Mouse (Mus musculus) midbrain, embryonic 14.5 days (tissue): Measurements from ENCODE around the gene Rhot2. TPM values are rescaled to one million over a fixed set of nuclear protein-coding genes. Genes with fewer than 3 reads are reported as not detected.

Source experiments
- ATAC-seq: fragments of 200-750 bp; cut with Nextera tagmentation; 2 replicates; pipeline ENCODE4 v1.8.0; 2017; ENCODE audit warnings: moderate number of reproducible peaks, moderate library complexity; ENCODE audit not compliant: low FRiP score, low TSS enrichment
- DNase-seq: peaks from one replicate; pipeline ENCODE4 v3.0.0-alpha.2; 2015
- H3K27ac ChIP-seq: fragments of 300-500 bp; sonication (generic); replicated peaks from 2 replicates; pipeline ENCODE4 v1.5.1; 2014; ENCODE audit warnings: mild to moderate bottlenecking, low read depth, low read length, moderate library complexity
- H3K27me3 ChIP-seq: fragments of 300-500 bp; sonication (generic); 2 replicates; pipeline ENCODE4 v1.6.1; 2014; ENCODE audit warnings: low read length, control low read depth, mixed read lengths; ENCODE audit not compliant: control insufficient read depth, insufficient read depth
- H3K36me3 ChIP-seq: fragments of 300-500 bp; sonication (generic); 2 replicates; pipeline ENCODE4 v1.6.1; 2014; ENCODE audit warnings: low read length, control low read depth; ENCODE audit not compliant: control insufficient read depth, insufficient read depth
- H3K4me1 ChIP-seq: fragments of 300-500 bp; sonication (generic); 2 replicates; pipeline ENCODE4 v1.6.1; 2014; ENCODE audit warnings: mild to moderate bottlenecking, antibody characterized with exemption, low read length, control low read depth; ENCODE audit not compliant: control insufficient read depth, insufficient read depth
- H3K4me2 ChIP-seq: fragments of 300-500 bp; sonication (generic); 2 replicates; pipeline ENCODE4 v1.6.1; 2014; ENCODE audit warnings: mild to moderate bottlenecking, low read length, moderate library complexity
- H3K4me3 ChIP-seq: fragments of 300-500 bp; sonication (generic); replicated peaks from 2 replicates; pipeline ENCODE4 v1.5.1; 2014; ENCODE audit warnings: low read depth, low read length
- H3K9ac ChIP-seq: fragments of 300-500 bp; sonication (generic); replicated peaks from 2 replicates; pipeline ENCODE4 v1.6.1; 2014; ENCODE audit warnings: mild to moderate bottlenecking, low read length, moderate library complexity
- H3K9me3 ChIP-seq: fragments of 300-500 bp; sonication (generic); 2 replicates; pipeline ENCODE4 v1.6.1; 2016; ENCODE audit warnings: low read length, control low read depth, mixed read lengths; ENCODE audit not compliant: control insufficient read depth
- WGBS: fragments of 180-500 bp; shearing (Covaris S2); extraction: QIAGEN DNeasy Blood & Tissue Kit; methylation state at CpG from one replicate; pipeline ENCODE4 v1.1.7; 2014; 5-methylcytosine and 5-hydroxymethylcytosine counted together
- polyA plus RNA-seq: library from polyadenylated mRNA; unstranded; fragments of >200 nt; fragmentation: Nextera tagmentation; extraction: Ambion mirVana; gene quantifications from 2 replicates; pipeline ENCODE4 v1.2.1, GENCODE M21; 2014

The Rhot2 gene
- polyA plus RNA-seq, 1 experiment from 2014 or later, result 9.6 TPM

DNA sequence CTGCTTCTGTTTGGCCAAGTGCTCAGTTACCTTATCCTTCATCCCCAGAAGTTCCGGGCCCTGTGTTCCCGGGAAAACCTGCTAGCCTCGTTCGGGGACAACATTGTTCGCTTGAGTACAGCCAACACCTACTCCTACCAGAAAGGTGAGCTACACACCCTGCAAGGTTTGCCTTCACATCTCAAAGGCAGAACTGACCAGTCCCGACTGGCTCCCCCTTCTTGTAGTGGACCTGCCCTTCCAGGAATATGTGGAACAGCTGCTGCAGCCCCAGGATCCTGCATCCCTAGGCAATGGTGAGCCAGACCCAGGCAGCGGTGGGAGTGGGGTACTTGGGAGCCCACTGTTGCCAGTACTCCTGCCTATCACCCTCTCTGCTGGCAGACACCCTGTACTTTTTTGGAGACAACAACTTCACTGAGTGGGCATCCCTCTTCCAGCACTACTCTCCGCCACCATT lies 15.1 kb downstream of the Rhot2 start:
- Histone ChIP-seq H3K36me3 (peaks cover 47% of the 10 kb centered on the region), H3K27me3 (no peaks in the 10 kb centered on the region), H3K4me1 (peaks cover 39% of the 10 kb centered on the region), H3K27ac (peak overlapping the region; percentile 91), H3K9ac (peak overlapping the region; percentile 78), H3K9me3 (no peaks in the 10 kb centered on the region), H3K4me3 (peak overlapping the region; percentile 70), H3K4me2 (peak overlapping the region; percentile 95)
- no peak for ATAC-seq
- WGBS, result 38% methylated on average over 8 of the region's 8 CpGs
- no peak for DNase-seq

DNA sequence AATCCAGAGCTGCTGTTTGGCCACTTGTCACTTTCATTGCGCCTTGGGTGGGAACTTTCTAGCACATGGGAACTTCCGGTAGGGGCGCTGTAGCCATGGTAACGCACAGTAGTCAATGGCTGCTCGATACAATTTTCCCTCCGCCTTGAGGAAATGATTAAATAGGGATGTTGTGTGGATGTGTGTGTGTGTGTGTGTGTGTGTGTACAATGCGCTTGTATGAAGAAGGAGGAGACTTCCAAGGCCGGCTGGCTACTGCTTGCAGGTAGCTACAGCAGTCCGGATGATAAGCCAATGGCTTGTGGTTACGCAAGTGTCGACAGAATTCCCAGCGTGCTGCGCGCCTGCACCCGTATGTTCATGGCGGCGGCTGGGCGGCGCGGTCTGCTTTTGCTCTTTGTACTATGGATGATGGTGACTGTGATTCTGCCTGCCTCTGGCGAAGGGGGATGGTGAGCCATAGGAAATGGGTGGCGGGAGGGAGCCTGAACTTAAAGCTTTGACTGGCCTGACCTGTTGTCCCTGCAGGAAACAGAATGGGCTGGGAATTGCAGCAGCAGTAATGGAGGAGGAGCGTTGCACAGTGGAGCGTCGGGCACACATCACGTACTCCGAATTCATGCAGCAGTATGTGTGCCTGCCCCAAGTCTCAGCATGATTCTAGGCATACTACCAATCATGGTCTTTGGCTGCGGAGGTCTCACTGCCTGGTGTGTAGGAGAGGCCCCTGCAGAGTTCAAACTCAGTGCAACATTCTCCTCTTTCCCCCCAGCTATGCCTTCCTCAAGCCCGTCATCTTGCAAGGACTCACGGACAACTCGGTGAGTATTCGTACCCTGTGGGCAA lies 15.7 kb downstream of the Rhot2 start, which contains the start of gene Jmjd8:
Jmjd8 (plus strand) TSS at position 156 of the 846 bp plus-strand sequence.
- peaks cover 45% of the 10 kb centered on the region for H3K36me3 ChIP-seq
- 1% methylated on average over 32 of the region's 32 CpGs for WGBS
- peak; percentile 59 for ATAC-seq

DNA sequence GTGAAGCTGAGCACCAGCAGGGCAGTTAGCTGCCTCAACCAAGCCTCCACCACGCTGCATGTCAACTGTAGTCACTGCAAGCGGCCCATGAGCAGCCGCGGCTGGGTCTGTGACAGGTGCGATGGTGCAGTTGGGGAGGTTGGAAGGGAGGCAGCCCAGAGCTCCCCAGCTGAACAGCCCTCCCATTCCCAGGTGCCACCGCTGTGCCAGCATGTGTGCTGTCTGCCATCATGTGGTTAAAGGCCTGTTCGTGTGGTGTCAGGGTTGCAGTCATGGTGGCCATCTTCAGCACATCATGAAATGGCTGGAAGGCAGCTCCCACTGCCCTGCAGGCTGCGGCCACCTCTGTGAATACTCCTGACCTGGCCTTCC lies 16.4 kb downstream of the Rhot2 start:
- Histone ChIP-seq H3K27ac (peak overlapping the region; percentile 91; the same call in 1 of the 2 replicates), H3K9me3 (no peaks in the 10 kb centered on the region), H3K4me3 (peak overlapping the region; percentile 70), H3K9ac (0 out of 2 replicates have a peak overlapping the region, but pooled peaks have one; percentile 78), H3K36me3 (peaks cover 45% of the 10 kb centered on the region), H3K4me2 (peak overlapping the region; percentile 95), H3K4me1 (peaks cover 39% of the 10 kb centered on the region), H3K27me3 (no peaks in the 10 kb centered on the region)
- 89% methylated on average over 8 of the region's 8 CpGs for WGBS
- ATAC-seq (no peak), DNase-seq (no peak)

More for the DNA sequence above, 15.7 kb downstream of the Rhot2 start, which contains the start of gene Jmjd8:
- no peaks in the 10 kb centered on the region for H3K9me3 ChIP-seq
- peak within 1 kb of the TSS; percentile 95 for H3K4me2 ChIP-seq
- peak; percentile 92 for DNase-seq
- H3K9ac ChIP-seq, result peak within 1 kb of the TSS; percentile 78
- H3K4me1 ChIP-seq, result peaks cover 39% of the 10 kb centered on the region
- H3K27ac ChIP-seq, result peak within 1 kb of the TSS; percentile 91
- peak within 1 kb of the TSS; percentile 70 for H3K4me3 ChIP-seq
- H3K27me3 ChIP-seq, result no peaks in the 10 kb centered on the region

DNA sequence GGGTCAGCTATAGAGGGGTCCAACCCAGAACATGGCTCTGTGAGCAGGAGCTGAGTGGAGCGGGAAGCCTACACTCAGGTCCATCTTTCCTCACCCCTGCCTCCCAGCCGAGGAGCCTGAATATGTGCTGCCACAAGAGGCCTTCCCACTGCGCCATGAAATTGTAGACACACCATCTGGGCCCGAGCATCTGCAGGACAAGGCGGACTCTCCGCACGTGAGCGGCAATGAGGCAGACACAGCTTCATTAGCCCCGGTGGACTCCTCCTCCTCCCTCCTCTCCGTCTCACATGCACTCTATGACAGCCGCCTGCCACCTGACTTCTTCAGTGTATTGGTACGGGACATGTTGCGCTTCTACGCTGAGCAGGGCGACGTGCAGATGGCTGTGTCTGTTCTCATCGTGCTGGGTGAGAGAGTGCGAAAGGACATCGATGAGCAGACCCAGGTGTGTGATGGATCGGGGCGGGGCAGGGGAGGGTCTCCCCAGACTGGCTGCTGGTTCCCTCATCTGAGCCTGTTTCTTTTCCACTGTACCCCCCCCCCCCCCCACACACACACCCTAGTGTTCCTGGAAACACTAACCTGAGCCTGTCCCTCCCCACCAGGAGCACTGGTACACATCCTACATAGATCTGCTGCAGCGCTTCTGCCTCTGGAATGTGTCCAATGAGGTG lies 17.0 kb downstream of the Rhot2 start:
- Histone ChIP-seq H3K4me1 (peaks cover 42% of the 10 kb centered on the region), H3K27ac (no peak overlapping the region), H3K9me3 (no peaks in the 10 kb centered on the region), H3K27me3 (no peaks in the 10 kb centered on the region), H3K36me3 (peaks cover 45% of the 10 kb centered on the region), H3K4me3 (peak overlapping the region; percentile 70; the same call in 1 of the 2 replicates), H3K4me2 (peak overlapping the region; percentile 95), H3K9ac (no peak overlapping the region)
- DNase-seq (no peak), ATAC-seq (no peak)
- 91% methylated on average over 22 of the region's 22 CpGs for WGBS

DNA sequence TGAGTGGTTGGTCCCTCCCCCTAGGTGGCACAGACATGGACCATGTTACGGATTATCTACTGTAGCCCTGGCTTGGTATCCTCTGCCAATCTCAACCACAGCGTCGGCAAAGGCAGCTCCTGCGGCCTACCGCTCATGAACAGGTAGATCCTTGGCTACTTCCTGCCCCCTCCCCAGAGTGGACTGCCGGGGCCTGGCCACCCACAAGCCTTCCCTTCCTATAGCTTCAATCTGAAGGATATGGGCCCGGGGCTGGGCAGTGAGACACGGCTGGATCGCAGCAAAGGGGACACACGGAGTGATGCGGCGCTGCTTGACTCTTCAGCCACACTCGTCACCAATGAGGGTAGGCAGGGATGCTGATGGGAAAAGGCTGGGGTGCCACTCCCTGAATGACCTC lies 17.6 kb downstream of the Rhot2 start:
- no peak for ATAC-seq
- no peaks in the 10 kb centered on the region for H3K27me3 ChIP-seq

DNA sequence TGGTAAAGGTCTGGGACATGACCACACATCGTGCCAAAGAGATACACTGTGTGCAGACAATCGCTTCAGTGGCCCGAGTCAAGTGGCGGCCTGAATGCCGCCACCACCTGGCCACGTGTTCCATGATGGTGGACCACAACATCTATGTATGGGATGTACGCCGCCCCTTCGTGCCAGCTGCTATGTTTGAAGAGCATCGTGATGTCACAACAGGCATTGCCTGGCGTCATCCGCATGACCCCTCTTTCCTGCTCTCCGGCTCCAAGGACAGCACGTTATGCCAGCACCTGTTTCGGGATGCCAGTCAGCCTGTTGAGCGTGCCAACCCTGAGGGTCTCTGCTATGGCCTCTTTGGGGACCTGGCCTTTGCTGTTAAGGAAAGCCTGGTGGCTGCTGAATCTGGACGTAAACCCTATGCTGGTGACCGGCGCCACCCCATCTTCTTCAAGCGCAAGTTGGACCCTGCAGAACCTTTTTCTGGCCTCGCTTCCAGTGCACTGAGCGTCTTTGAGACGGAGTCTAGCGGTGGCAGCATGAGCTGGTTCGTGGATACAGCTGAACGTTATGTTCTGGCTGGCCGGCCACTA lies 18.6 kb downstream of the Rhot2 start:
- Histone ChIP-seq H3K27ac (no peak overlapping the region), H3K9ac (no peak overlapping the region), H3K9me3 (no peaks in the 10 kb centered on the region), H3K4me2 (no peak overlapping the region), H3K36me3 (peaks cover 38% of the 10 kb centered on the region), H3K27me3 (no peaks in the 10 kb centered on the region), H3K4me3 (no peak overlapping the region), H3K4me1 (peaks cover 29% of the 10 kb centered on the region)
- DNase-seq, result no peak
- no peak for ATAC-seq
- WGBS, result 96% methylated on average over 27 of the region's 27 CpGs

More for the DNA sequence above, 17.6 kb downstream of the Rhot2 start:
- WGBS, result 96% methylated on average over 13 of the region's 13 CpGs
- H3K4me1 ChIP-seq, result peaks cover 39% of the 10 kb centered on the region
- H3K4me3 ChIP-seq, result no peak overlapping the region
- no peak overlapping the region for H3K27ac ChIP-seq
- H3K9ac ChIP-seq, result no peak overlapping the region
- DNase-seq, result no peak
- H3K4me2 ChIP-seq, result no peak overlapping the region
- no peaks in the 10 kb centered on the region for H3K9me3 ChIP-seq
- peaks cover 45% of the 10 kb centered on the region for H3K36me3 ChIP-seq

DNA sequence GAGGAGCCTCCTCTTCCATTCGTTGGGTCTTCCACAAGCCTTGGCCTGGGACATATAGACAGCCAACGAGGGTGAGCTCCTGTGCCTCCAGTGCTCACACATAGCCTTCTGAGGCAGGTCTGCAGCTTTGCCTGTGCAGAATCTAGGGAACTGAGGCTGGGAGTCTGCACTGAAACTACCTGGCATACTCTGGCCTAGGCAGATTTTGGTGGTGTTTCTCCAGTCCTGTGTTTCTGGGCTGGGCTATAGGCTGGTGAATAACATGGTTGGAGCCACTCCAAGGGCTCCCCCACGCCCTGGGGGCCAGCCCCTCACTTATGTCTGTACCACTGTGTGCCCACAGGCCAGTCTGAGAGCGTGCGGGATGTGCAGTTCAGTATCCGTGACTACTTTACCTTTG lies 19.3 kb downstream of the Rhot2 start:
- no peak overlapping the region for H3K9ac ChIP-seq
- 86% methylated on average over 6 of the region's 6 CpGs for WGBS
- ATAC-seq (no peak), DNase-seq (no peak)
- no peak overlapping the region for H3K27ac ChIP-seq
- no peak overlapping the region for H3K4me3 ChIP-seq
- peak overlapping the region; percentile 97 for H3K4me2 ChIP-seq
- H3K4me1 ChIP-seq, result peaks cover 29% of the 10 kb centered on the region
- H3K27me3 ChIP-seq, result no peaks in the 10 kb centered on the region
- no peaks in the 10 kb centered on the region for H3K9me3 ChIP-seq
- H3K36me3 ChIP-seq, result peaks cover 32% of the 10 kb centered on the region

DNA sequence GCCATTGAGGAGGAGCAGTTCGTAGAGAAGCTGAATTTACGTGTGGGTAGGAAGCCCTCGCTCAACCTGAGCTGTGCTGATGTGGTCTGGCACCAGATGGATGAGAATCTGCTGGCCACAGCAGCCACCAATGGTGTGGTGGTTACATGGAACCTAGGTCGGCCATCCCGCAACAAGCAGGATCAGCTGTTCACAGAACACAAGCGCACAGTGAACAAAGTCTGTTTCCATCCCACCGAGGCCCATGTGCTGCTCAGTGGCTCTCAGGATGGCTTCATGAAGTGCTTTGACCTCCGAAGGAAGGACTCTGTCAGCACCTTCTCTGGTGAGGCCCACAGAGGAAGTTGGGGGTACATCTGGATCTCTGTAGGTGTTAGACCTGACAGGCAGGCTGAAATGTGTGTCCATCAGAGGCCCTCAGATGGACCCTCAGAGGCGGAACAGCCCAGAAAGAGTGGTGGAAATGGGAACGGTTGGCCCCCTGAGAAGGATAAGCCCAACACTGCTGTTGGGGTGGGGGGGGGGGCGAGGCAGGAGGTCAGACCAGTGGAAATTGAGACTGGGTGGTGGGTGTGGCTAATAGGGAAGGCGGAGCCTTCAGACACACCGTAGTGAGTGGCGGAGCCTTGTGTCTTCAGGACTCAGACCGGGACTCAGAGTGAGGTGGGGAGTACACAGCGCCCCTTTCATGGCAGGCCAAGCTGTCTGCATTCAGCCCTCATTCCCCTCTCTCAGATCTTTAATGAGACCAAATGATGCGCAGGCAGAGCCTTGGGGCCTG lies 20.1 kb downstream of the Rhot2 start:
- Histone ChIP-seq H3K9ac (peak overlapping the region; percentile 72), H3K9me3 (no peaks in the 10 kb centered on the region), H3K4me2 (peak overlapping the region; percentile 97), H3K27me3 (no peaks in the 10 kb centered on the region), H3K4me1 (peaks cover 23% of the 10 kb centered on the region), H3K4me3 (peak overlapping the region; percentile 59), H3K36me3 (peaks cover 32% of the 10 kb centered on the region), H3K27ac (no peak overlapping the region)
- WGBS, result 73% methylated on average over 17 of the region's 17 CpGs
- DNase-seq (no peak), ATAC-seq (no peak)
